Mouse (Mus musculus) thymus, adult 2 months (tissue): ENCODE data around the gene Aurkb. TPM values are rescaled to one million over a fixed set of nuclear protein-coding genes. Genes with fewer than 3 reads are reported as not detected.
"Not testable (repeated sequence)": the region's sequence is repeated elsewhere in the genome, so short reads cannot be mapped to it uniquely, and the experiment has no call there.

Source experiments
- DNase-seq: peaks from one replicate; pipeline ENCODE4 v3.0.0; 2021
- H3K27ac ChIP-seq: fragments of 200-500 bp; 2 replicates; pipeline ENCODE4 v1.5.1; 2012; ENCODE audit warnings: low read length, control low read depth; ENCODE audit not compliant: control insufficient read depth, insufficient read depth
- H3K27me3 ChIP-seq: fragments of 200-500 bp; 2 replicates; pipeline ENCODE4 v1.6.1; 2012; ENCODE audit warnings: mild to moderate bottlenecking, low read length, moderate library complexity, mixed read lengths; ENCODE audit not compliant: control insufficient read depth, insufficient read depth
- H3K36me3 ChIP-seq: fragments of 200-500 bp; 2 replicates; pipeline ENCODE4 v1.6.1; 2012; ENCODE audit warnings: mild to moderate bottlenecking, low read length, moderate library complexity; ENCODE audit not compliant: control insufficient read depth, insufficient read depth
- H3K4me1 ChIP-seq: fragments of 200-500 bp; replicated peaks from 2 replicates; pipeline ENCODE4 v1.6.1; 2012; ENCODE audit warnings: low read length; ENCODE audit not compliant: control insufficient read depth, insufficient read depth
- H3K4me3 ChIP-seq: fragments of 200-500 bp; 2 replicates; pipeline ENCODE4 v1.5.1; 2012; ENCODE audit warnings: mild to moderate bottlenecking, low read length, control low read depth, moderate library complexity; ENCODE audit not compliant: control insufficient read depth, insufficient read depth
- CTCF ChIP-seq: fragments of 200-500 bp; IDR thresholded peaks from 2 replicates; pipeline ENCODE4 v1.5.1; 2012; ENCODE audit warnings: mild to moderate bottlenecking, control low read depth, low read length, moderate library complexity, borderline replicate concordance; ENCODE audit not compliant: control insufficient read depth, poor library complexity, insufficient read depth; ENCODE audit errors: extremely low read depth
- POLR2A ChIP-seq: fragments of 200-500 bp; IDR thresholded peaks from 2 replicates; pipeline ENCODE4 v1.6.1; 2012; ENCODE audit warnings: mild to moderate bottlenecking, low read length, control low read depth, moderate library complexity; ENCODE audit not compliant: control insufficient read depth, poor library complexity, insufficient read depth; ENCODE audit errors: extremely low read depth
- WGBS: fragments of 180-500 bp; shearing (Covaris S2); methylation state at CpG from one replicate; pipeline ENCODE4 v1.1.7; 2018; 5-methylcytosine and 5-hydroxymethylcytosine counted together
- polyA plus RNA-seq: library from polyadenylated mRNA; depleted of rRNA; stranded (reverse); fragments of >200 nt; gene quantifications from 2 replicates; pipeline ENCODE4 v1.2.3, GENCODE M21; 2012

Aurkb gene
- polyA plus RNA-seq, 1 experiment, result 192 TPM

DNA sequence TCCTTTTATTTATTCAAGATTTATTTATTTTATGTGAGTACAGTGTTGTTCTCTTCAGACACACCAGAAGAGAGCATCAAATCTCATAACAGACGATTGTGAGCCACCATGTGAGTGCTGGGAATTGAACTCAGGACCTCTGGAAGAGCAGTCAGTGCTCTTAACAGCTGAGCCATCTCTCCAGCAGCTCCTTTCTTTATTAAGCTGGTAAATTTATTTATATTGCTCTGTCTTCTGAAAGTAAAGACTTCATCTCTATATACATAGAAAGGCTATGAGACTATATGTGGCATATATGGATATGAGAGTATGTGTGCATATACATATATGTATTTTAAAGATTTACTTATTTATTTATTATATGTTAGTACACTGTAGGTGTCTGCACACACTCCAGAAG, 35.9 kb upstream of the Aurkb start:
- Histone ChIP-seq H3K36me3 (no peaks in the 10 kb centered on the region), H3K4me1 (peaks cover 2% of the 10 kb centered on the region), H3K4me3 (no peak overlapping the region), H3K27ac (no peak overlapping the region), H3K27me3 (no peaks in the 10 kb centered on the region)
- WGBS, result 90% methylated on average over 1 of the region's 1 CpGs
- no peak for DNase-seq
- TF ChIP-seq CTCF (no peak), POLR2A (no peak)

DNA sequence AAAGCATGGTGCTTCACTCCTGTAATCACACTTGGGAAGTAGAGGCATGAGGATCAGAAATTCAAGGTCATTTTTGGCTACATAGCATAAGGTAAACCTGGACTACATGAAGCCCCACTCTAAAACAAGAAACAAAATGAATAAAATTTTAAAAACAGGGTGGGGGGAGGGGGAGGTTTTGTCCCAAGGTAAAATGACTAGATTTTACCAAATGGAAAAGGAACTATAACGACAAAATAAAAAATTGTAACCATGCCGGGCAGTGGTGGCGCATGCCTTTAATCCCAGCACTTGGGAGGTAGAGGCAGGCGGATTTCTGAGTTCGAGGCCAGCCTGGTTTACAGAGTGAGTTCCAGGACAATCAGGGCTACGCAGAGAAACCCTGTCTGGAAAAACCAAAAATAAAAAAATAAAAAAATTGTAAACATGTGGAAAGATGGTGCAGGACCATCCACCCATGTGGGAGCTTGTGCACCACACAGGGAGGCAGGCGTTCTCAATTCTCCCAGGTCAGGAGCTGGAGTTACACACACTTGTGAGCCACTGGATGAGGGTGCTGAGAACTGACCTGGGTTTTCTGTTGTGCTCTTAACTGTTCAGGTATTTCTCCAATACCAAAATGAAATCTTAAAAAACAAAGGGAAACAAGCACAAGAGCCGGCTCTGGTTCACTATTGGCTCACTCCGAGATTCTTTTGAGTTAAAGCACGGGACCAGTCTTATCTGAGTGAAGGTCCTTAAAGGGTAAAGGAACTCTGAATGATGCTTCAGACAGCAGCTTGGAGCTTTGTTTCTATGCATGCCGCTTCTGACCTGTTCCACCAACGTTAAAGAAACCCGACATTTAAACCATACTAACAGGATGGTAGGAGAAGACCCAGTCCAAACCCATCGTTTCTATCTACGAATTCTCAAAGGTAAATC, 34.8 kb upstream of the Aurkb start:
- Histone ChIP-seq H3K4me1 (peaks cover 2% of the 10 kb centered on the region), H3K27ac (no peak overlapping the region), H3K36me3 (no peaks in the 10 kb centered on the region), H3K27me3 (no peaks in the 10 kb centered on the region), H3K4me3 (no peak overlapping the region)
- 94% methylated on average over 15 of the region's 15 CpGs for WGBS
- TF ChIP-seq CTCF (no peak), POLR2A (no peak)
- DNase-seq, result no peak

DNA sequence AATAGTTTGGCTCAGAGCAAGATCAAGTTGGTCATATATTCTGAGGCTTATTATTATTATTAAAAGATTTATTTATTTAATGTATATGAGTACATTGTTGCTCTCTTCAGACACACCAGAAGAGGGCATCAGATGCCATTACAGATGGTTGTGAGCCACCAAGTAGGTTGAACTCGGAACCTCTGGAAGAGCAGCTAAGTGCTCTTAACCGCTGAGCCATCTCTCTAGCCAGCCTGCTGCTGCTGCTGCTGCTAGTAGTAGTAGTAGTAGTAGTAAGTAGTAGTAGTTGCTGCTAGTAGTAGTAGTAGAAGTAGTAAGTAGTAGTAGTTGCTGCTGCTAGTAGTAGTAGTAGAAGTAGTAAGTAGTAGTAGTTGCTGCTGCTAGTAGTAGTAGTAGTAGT, 34.0 kb upstream of the Aurkb start:
- not testable (repeated sequence) for H3K4me3 ChIP-seq, H3K4me1 ChIP-seq, H3K36me3 ChIP-seq, DNase-seq, H3K27me3 ChIP-seq, H3K27ac ChIP-seq
- 52% methylated on average over 2 of the region's 2 CpGs for WGBS

DNA sequence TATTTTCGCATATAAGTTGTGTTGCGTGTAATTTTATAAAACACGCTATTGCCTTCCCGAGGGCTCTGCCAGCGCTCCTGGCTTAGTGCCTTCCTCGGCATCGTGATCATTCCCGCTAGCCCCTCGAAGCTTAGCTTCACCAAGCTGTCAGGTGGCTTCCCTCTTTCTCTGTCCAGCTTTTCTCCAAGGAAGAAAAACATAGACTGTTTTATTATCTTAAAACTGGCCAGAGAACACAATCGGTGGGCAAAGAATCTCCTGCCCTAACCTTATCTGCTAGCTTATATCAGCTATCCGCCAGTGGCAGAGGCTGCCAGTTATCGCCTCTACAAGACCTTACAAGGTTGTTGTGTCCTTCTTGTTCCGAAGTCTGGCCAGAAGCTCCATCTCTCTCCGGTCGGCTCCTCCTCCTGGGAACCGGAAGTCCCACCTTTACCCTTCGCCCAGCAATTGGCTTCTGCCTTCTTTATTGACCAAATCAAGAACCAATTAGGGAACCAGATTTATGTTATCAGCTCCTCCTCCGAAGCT, 33.3 kb upstream of the Aurkb start:
- Histone ChIP-seq H3K36me3 (no peaks in the 10 kb centered on the region), H3K27ac (peak overlapping the region; percentile 78), H3K4me1 (peaks cover 4% of the 10 kb centered on the region), H3K4me3 (peak overlapping the region; percentile 72), H3K27me3 (no peaks in the 10 kb centered on the region)
- TF ChIP-seq CTCF (no peak), POLR2A (peak; percentile 36; the same call in 1 of the 2 replicates)
- under 1% methylated on average over 18 of the region's 18 CpGs for WGBS
- DNase-seq, result peak; percentile 83

DNA sequence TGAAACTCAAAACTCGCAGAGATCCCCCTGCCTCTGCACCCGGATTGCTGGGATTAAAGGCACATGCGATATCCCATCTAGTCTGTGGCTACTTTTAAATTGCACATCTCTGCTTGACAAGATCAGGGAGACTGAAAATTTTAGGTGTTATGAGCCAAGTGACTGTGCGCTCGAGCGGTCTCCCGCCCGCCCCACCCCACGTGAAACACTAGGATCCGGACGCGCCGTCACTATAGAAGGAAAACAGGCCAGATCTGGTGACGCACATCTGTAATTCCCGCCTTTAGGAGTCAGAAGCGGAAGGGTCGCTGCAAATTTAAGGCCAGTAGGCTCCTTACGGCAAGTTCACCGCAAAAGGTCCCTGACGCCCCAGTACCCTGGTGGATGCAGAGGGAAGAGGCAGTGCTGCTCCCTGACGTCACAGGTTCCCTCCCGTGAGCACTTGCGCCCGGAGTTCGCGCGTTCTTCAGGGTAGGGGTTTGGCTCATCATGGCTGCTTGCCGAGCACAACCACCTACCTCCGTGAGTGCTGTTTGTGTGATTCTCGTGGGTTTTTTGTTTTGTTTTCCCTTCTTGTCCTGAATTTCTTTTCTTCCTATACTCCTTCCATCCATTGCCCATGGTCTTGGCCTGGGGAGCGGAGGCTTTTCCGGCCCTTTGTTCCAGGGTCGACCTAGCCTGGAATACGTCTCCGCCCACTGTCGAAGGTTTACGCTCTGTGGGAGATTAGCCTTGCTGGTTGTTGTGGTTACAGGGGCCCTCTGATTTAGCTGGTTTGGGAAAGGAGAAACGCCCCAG, 29.6 kb upstream of the Aurkb start, which contains the start of gene Ctc1:
TSS of gene Ctc1 (plus strand) at position 268 of the 798 bp plus-strand sequence.
- peaks cover 5% of the 10 kb centered on the region for H3K4me1 ChIP-seq
- peak; percentile 91 for DNase-seq
- no peaks in the 10 kb centered on the region for H3K36me3 ChIP-seq
- TF ChIP-seq POLR2A (peak; percentile 81), CTCF (peak; percentile 83; the same call in 1 of the 2 replicates)
- no peaks in the 10 kb centered on the region for H3K27me3 ChIP-seq
- peak within 1 kb of the TSS; percentile 83 for H3K4me3 ChIP-seq
- WGBS, result 1% methylated on average over 38 of the region's 38 CpGs
- peak within 1 kb of the TSS; percentile 60; the same call in 1 of the 2 replicates for H3K27ac ChIP-seq

DNA sequence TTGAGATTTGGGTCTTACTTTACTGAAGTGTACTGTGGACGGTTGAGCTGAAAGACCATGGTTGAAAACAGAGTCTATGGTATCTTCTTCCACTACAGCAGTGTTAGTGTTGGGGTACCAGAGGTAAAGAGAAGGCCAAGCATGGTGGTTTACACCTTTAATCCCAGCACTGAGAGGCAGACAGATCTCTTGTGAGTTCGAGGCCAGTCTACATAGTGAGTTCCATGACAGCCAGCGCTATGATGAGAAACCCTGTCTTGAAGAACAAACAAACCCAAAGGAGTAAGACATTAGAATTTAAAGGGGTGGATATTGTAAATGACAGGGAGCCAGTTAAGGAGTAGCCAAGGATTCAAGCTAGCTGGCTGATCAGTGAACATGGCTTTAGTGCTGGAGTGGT, 28.7 kb upstream of the Aurkb start:
- H3K36me3 ChIP-seq, result no peaks in the 10 kb centered on the region; the same call in 1 of the 2 replicates
- TF ChIP-seq POLR2A (no peak), CTCF (no peak)
- 66% methylated on average over 3 of the region's 3 CpGs for WGBS
- no peak overlapping the region for H3K4me3 ChIP-seq
- peaks cover 3% of the 10 kb centered on the region; the same call in 1 of the 2 replicates for H3K4me1 ChIP-seq
- no peak for DNase-seq
- H3K27ac ChIP-seq, result no peak overlapping the region
- no peaks in the 10 kb centered on the region for H3K27me3 ChIP-seq
